14 mouse cellular contexts compared by ENCODE assay signal in genomic region chr9:37047490-37047889, GRCm38 (mm10).
A peak's percentile ranks its signal among the peaks of the same experiment; 100 is the strongest.
DNase-seq lines count a peak whose midpoint lies in the region; ATAC-seq lines count a peak whose summit lies in the region.
"Had no signal": no experiment of that assay in that cellular context is flagged by ENCODE, and none has a peak within 500 bp of the region (broad histone marks: within the 10 kb centered on the region; RNA-seq: fewer than 3 reads in every experiment).

No protein-coding gene starts in this region.

- H3K9me3 ChIP-seq in forebrain, embryonic 10.5 days = no peaks in the 10 kb centered on the region
- H3K9me3 ChIP-seq in forebrain, embryonic 14.5 days (replicated peaks; ENCODE audit: control insufficient read depth, low read length) = no peaks in the 10 kb centered on the region
- no peaks in the 10 kb centered on the region for H3K9me3 ChIP-seq in midbrain, embryonic 13.5 days
- H3K9me3 ChIP-seq: stomach, embryonic 15.5 days had no signal

- intact Hi-C loops in heart, postnatal 36 days (cut with DNase I) = no loop called here

- no peak for ATAC-seq in forebrain, embryonic 14.5 days
- ATAC-seq in midbrain, embryonic 13.5 days = no peak
- ATAC-seq: CD4-positive, CD25-positive, alpha-beta regulatory T cell, adult 4 months had no signal

- H3K36me3 ChIP-seq in forebrain, embryonic 10.5 days (replicated peaks) = 0 out of 2 replicates have a peak, but pooled peaks cover 8% of the 10 kb centered on the region
- no peaks in the 10 kb centered on the region for H3K36me3 ChIP-seq in forebrain, embryonic 14.5 days (ENCODE audit: control insufficient read depth, insufficient read depth, low read length)
- H3K36me3 ChIP-seq in midbrain, embryonic 13.5 days = no peaks in the 10 kb centered on the region
- H3K36me3 ChIP-seq: stomach, embryonic 15.5 days had no signal

- no peak overlapping the region for H3K4me2 ChIP-seq in forebrain, embryonic 14.5 days (ENCODE audit: low read length)
- H3K4me2 ChIP-seq in midbrain, embryonic 13.5 days (replicated peaks) = no peak overlapping the region
- H3K4me2 ChIP-seq: midbrain, embryonic 11.5 days; stomach, embryonic 15.5 days had no signal

- H3K9ac ChIP-seq in forebrain, embryonic 14.5 days (ENCODE audit: low read length) = no peak overlapping the region
- no peak overlapping the region for H3K9ac ChIP-seq in midbrain, embryonic 13.5 days (replicated peaks)
- H3K9ac ChIP-seq: stomach, embryonic 15.5 days had no signal

- H3K4me1 ChIP-seq in forebrain, embryonic 10.5 days = peaks cover 33% of the 10 kb centered on the region
- H3K4me1 ChIP-seq in forebrain, embryonic 14.5 days (ENCODE audit: control insufficient read depth, insufficient read depth, low read length) = no peaks in the 10 kb centered on the region
- H3K4me1 ChIP-seq in midbrain, embryonic 13.5 days (replicated peaks) = peaks cover 19% of the 10 kb centered on the region

- 0 out of 2 replicates have a peak overlapping the region, but pooled peaks have one; percentile 4 for H3K27ac ChIP-seq in forebrain, embryonic 10.5 days
- no peak overlapping the region for H3K27ac ChIP-seq in forebrain, embryonic 14.5 days (ENCODE audit: low read depth, low read length)
- no peak overlapping the region for H3K27ac ChIP-seq in midbrain, embryonic 13.5 days
- H3K27ac ChIP-seq: stomach, embryonic 15.5 days had no signal

- DNase-seq in forebrain, embryonic 10.5 days (ENCODE audit: extremely low spot score, low spot score) = no peak
- DNase-seq in forebrain, embryonic 14.5 days (ENCODE audit: low spot score) = no peak
- DNase-seq in 3T3-L1 (ENCODE audit: low read depth, low spot score) = peak; percentile 94
- peak; percentile 79 for DNase-seq in gastrocnemius, adult 18-20 months (ENCODE audit: low spot score)
- peak; percentile 27 to 49 for DNase-seq in heart, postnatal 36 days
- DNase-seq in left cerebral cortex, adult 11 months (ENCODE audit: low spot score) = no peak
- no peak for DNase-seq in thymus, postnatal 25 days
- DNase-seq: cerebellum, postnatal 10 days; right cerebral cortex, postnatal 14 days had no signal

- no peaks in the 10 kb centered on the region for H3K27me3 ChIP-seq in forebrain, embryonic 10.5 days (ENCODE audit: poor library complexity, severe bottlenecking)
- H3K27me3 ChIP-seq in forebrain, embryonic 14.5 days (replicated peaks; ENCODE audit: control insufficient read depth, insufficient read depth, low read length) = no peaks in the 10 kb centered on the region
- no peaks in the 10 kb centered on the region for H3K27me3 ChIP-seq in midbrain, embryonic 13.5 days
- H3K27me3 ChIP-seq: stomach, embryonic 15.5 days had no signal

- H3K4me3 ChIP-seq in forebrain, embryonic 10.5 days = no peak overlapping the region
- H3K4me3 ChIP-seq in forebrain, embryonic 14.5 days (ENCODE audit: low read depth, low read length) = no peak overlapping the region
- no peak overlapping the region for H3K4me3 ChIP-seq in midbrain, embryonic 13.5 days (replicated peaks)
- H3K4me3 ChIP-seq: erythroblast, embryonic 14.5 days; stomach, embryonic 15.5 days had no signal

- 82% methylated on average over 5 of the region's 5 CpGs for WGBS in forebrain, embryonic 10.5 days
- WGBS in forebrain, embryonic 14.5 days = 83% methylated on average over 5 of the region's 5 CpGs
- WGBS in midbrain, embryonic 13.5 days = 83% methylated on average over 5 of the region's 5 CpGs

Comparison
In these comparisons a context has a peak if more than half of its experiments do, and no peak if none do; other contexts are left out.
1. DNase-seq: peak in 3T3-L1 (single experiment), gastrocnemius, adult 18-20 months (single experiment) and heart, postnatal 36 days (2 of 2); none in forebrain, embryonic 10.5 days (single experiment), forebrain, embryonic 14.5 days (single experiment), left cerebral cortex, adult 11 months (single experiment) and thymus, postnatal 25 days (single experiment).